Mouse (Mus musculus): Measurements from ENCODE around the gene Rbm4b. TPM values are rescaled to one million over a fixed set of nuclear protein-coding genes. Genes with fewer than 3 reads are reported as not detected.

The Rbm4b gene
- total and polyA plus RNA-seq, 2 experiments: 7.9 to 19.9 TPM

GRCm38 (mm10) chr19:4782891-4783290 lies 26.6 kb downstream of the Rbm4b start:
- peaks cover 17% of the 10 kb centered on the region for H3K4me1 ChIP-seq (ENCODE audit: control insufficient read depth, insufficient read depth, low read length)
- 0 out of 2 replicates have a peak overlapping the region, but pooled peaks have one; percentile 26 for H3K27ac ChIP-seq (replicated peaks; ENCODE audit: insufficient read depth, low read depth, low read length)
- no peak overlapping the region for H3K4me3 ChIP-seq (ENCODE audit: insufficient read depth, low read depth, low read length)
- H3K79me2 ChIP-seq (ENCODE audit: control insufficient read depth, insufficient read depth, low read length): peaks cover 37% of the 10 kb centered on the region
- no peak for TF ChIP-seq POLR2A (IDR thresholded peaks at IDR 0.05; ENCODE audit: extremely low read depth, insufficient read depth, low read length)
- no peak for TF ChIP-seq CTCF (IDR thresholded peaks at IDR 0.05; ENCODE audit: low read depth, low read length)
- peaks cover 74% of the 10 kb centered on the region for H3K36me3 ChIP-seq (ENCODE audit: control insufficient read depth, insufficient read depth, low read length)
- no peak overlapping the region for H3K9ac ChIP-seq (ENCODE audit: low read depth, low read length)
- DNase-seq (ENCODE audit: extremely low read depth, low read depth, low spot score): no peak
- H3K27me3 ChIP-seq (ENCODE audit: control insufficient read depth, insufficient read depth, low read length): no peaks in the 10 kb centered on the region
- WGBS: 67% methylated on average over 2 of the region's 2 CpGs

- Histone ChIP-seq H3K27me3 (ENCODE audit: control insufficient read depth, insufficient read depth, low read length) (no peaks in the 10 kb centered on the region), H3K27ac (replicated peaks; ENCODE audit: insufficient read depth, low read depth, low read length) (0 out of 2 replicates have a peak overlapping the region, but pooled peaks have one; percentile 2), H3K4me3 (ENCODE audit: insufficient read depth, low read depth, low read length) (no peak overlapping the region), H3K79me2 (ENCODE audit: control insufficient read depth, insufficient read depth, low read length) (peaks cover 43% of the 10 kb centered on the region), H3K4me1 (ENCODE audit: control insufficient read depth, insufficient read depth, low read length) (peaks cover 23% of the 10 kb centered on the region), H3K9ac (ENCODE audit: low read depth, low read length) (no peak overlapping the region), H3K36me3 (ENCODE audit: control insufficient read depth, insufficient read depth, low read length) (peaks cover 75% of the 10 kb centered on the region)
- no peak for TF ChIP-seq CTCF (IDR thresholded peaks at IDR 0.05; ENCODE audit: low read depth, low read length)
- TF ChIP-seq POLR2A (IDR thresholded peaks at IDR 0.05; ENCODE audit: extremely low read depth, insufficient read depth, low read length): no peak
- WGBS: 73% methylated on average over 7 of the region's 7 CpGs
- no peak for DNase-seq (ENCODE audit: extremely low read depth, low read depth, low spot score)
Observed at GRCm38 (mm10) chr19:4785206-4785605, 28.9 kb downstream of the Rbm4b start.

GRCm38 (mm10) chr19:4786313-4786712 lies 30.0 kb downstream of the Rbm4b start:
- Histone ChIP-seq H3K4me1 (ENCODE audit: control insufficient read depth, insufficient read depth, low read length) (peaks cover 26% of the 10 kb centered on the region), H3K9ac (ENCODE audit: low read depth, low read length) (no peak overlapping the region), H3K79me2 (ENCODE audit: control insufficient read depth, insufficient read depth, low read length) (peaks cover 48% of the 10 kb centered on the region), H3K27me3 (ENCODE audit: control insufficient read depth, insufficient read depth, low read length) (no peaks in the 10 kb centered on the region), H3K36me3 (ENCODE audit: control insufficient read depth, insufficient read depth, low read length) (peaks cover 78% of the 10 kb centered on the region), H3K4me3 (ENCODE audit: insufficient read depth, low read depth, low read length) (no peak overlapping the region), H3K27ac (replicated peaks; ENCODE audit: insufficient read depth, low read depth, low read length) (no peak overlapping the region)
- DNase-seq (ENCODE audit: extremely low read depth, low read depth, low spot score): peak; percentile 96
- WGBS: 19% methylated on average over 2 of the region's 2 CpGs
- TF ChIP-seq POLR2A (IDR thresholded peaks at IDR 0.05; ENCODE audit: extremely low read depth, insufficient read depth, low read length): no peak
- no peak for TF ChIP-seq CTCF (IDR thresholded peaks at IDR 0.05; ENCODE audit: low read depth, low read length)

GRCm38 (mm10) chr19:4793281-4793830 lies 37.1 kb downstream of the Rbm4b start:
- Histone ChIP-seq H3K27me3 (ENCODE audit: control insufficient read depth, insufficient read depth, low read length) (no peaks in the 10 kb centered on the region), H3K4me1 (ENCODE audit: control insufficient read depth, insufficient read depth, low read length) (peaks cover 24% of the 10 kb centered on the region), H3K27ac (replicated peaks; ENCODE audit: insufficient read depth, low read depth, low read length) (peak overlapping the region; percentile 80), H3K36me3 (ENCODE audit: control insufficient read depth, insufficient read depth, low read length) (peaks cover 28% of the 10 kb centered on the region), H3K9ac (ENCODE audit: low read depth, low read length) (peak overlapping the region; percentile 78), H3K79me2 (ENCODE audit: control insufficient read depth, insufficient read depth, low read length) (peaks cover 34% of the 10 kb centered on the region), H3K4me3 (ENCODE audit: insufficient read depth, low read depth, low read length) (peak overlapping the region; percentile 79)
- WGBS: under 1% methylated on average over 16 of the region's 16 CpGs
- no peak for DNase-seq (ENCODE audit: extremely low read depth, low read depth, low spot score)
- no peak for TF ChIP-seq POLR2A (IDR thresholded peaks at IDR 0.05; ENCODE audit: extremely low read depth, insufficient read depth, low read length)
- no peak for TF ChIP-seq CTCF (IDR thresholded peaks at IDR 0.05; ENCODE audit: low read depth, low read length)

- no peaks in the 10 kb centered on the region for H3K27me3 ChIP-seq (ENCODE audit: control insufficient read depth, insufficient read depth, low read length)
- H3K4me1 ChIP-seq (ENCODE audit: control insufficient read depth, insufficient read depth, low read length): peaks cover 24% of the 10 kb centered on the region
- H3K9ac ChIP-seq (ENCODE audit: low read depth, low read length): peak within 1 kb of the TSS; percentile 78
- peaks cover 33% of the 10 kb centered on the region for H3K79me2 ChIP-seq (ENCODE audit: control insufficient read depth, insufficient read depth, low read length)
- peaks cover 24% of the 10 kb centered on the region for H3K36me3 ChIP-seq (ENCODE audit: control insufficient read depth, insufficient read depth, low read length)
- peak within 1 kb of the TSS; percentile 79 for H3K4me3 ChIP-seq (ENCODE audit: insufficient read depth, low read depth, low read length)
- TF ChIP-seq POLR2A (IDR thresholded peaks at IDR 0.05; ENCODE audit: extremely low read depth, insufficient read depth, low read length) (0 out of 2 replicates have a peak, but pooled peaks have one; percentile 47), CTCF (IDR thresholded peaks at IDR 0.05; ENCODE audit: low read depth, low read length) (no peak)
- H3K27ac ChIP-seq (replicated peaks; ENCODE audit: insufficient read depth, low read depth, low read length): peak within 1 kb of the TSS; percentile 80
- WGBS: under 1% methylated on average over 31 of the region's 31 CpGs
- peak; percentile 98 for DNase-seq (ENCODE audit: extremely low read depth, low read depth, low spot score)
Observed at GRCm38 (mm10) chr19:4793831-4794422, 37.6 kb downstream of the Rbm4b start, which contains the start of gene Rbm4. TSS of gene Rbm4 (minus strand) at chr19:4793901.

- no peak overlapping the region for H3K9ac ChIP-seq (ENCODE audit: low read depth, low read length)
- no peak for TF ChIP-seq CTCF (IDR thresholded peaks at IDR 0.05; ENCODE audit: low read depth, low read length)
- TF ChIP-seq POLR2A (IDR thresholded peaks at IDR 0.05; ENCODE audit: extremely low read depth, insufficient read depth, low read length): no peak
- H3K27ac ChIP-seq (replicated peaks; ENCODE audit: insufficient read depth, low read depth, low read length): no peak overlapping the region
- H3K4me1 ChIP-seq (ENCODE audit: control insufficient read depth, insufficient read depth, low read length): peaks cover 22% of the 10 kb centered on the region
- peaks cover 23% of the 10 kb centered on the region for H3K36me3 ChIP-seq (ENCODE audit: control insufficient read depth, insufficient read depth, low read length)
- no peak overlapping the region for H3K4me3 ChIP-seq (ENCODE audit: insufficient read depth, low read depth, low read length)
- 64% methylated on average over 1 of the region's 1 CpGs for WGBS
- DNase-seq (ENCODE audit: extremely low read depth, low read depth, low spot score): no peak
- peaks cover 40% of the 10 kb centered on the region for H3K79me2 ChIP-seq (ENCODE audit: control insufficient read depth, insufficient read depth, low read length)
- H3K27me3 ChIP-seq (ENCODE audit: control insufficient read depth, insufficient read depth, low read length): no peaks in the 10 kb centered on the region
Observed at GRCm38 (mm10) chr19:4795929-4796328, 39.6 kb downstream of the Rbm4b start.

All from liver, adult 2 months (tissue).